Mouse (Mus musculus) limb, embryonic 12.5 days (tissue): ENCODE results near the gene Tmem236. TPM values are rescaled to one million over a fixed set of nuclear protein-coding genes. Genes with fewer than 3 reads are reported as not detected.

ENCODE experiments used
- ATAC-seq: fragments of 200-750 bp; cut with Nextera tagmentation; 2 replicates; pipeline ENCODE4 v1.8.0; 2017; ENCODE audit warnings: low read depth, moderate TSS enrichment; ENCODE audit not compliant: insufficient number of reproducible peaks, insufficient read depth, low FRiP score, low TSS enrichment
- H3K27ac ChIP-seq: fragments of 300-500 bp; sonication (generic); 2 replicates; pipeline ENCODE4 v1.5.1; 2016; ENCODE audit warnings: mild to moderate bottlenecking, moderate library complexity
- H3K27me3 ChIP-seq: fragments of 300-500 bp; sonication (generic); 2 replicates; pipeline ENCODE4 v1.6.1; 2016; ENCODE audit warnings: mild to moderate bottlenecking, moderate library complexity
- H3K36me3 ChIP-seq: fragments of 300-500 bp; sonication (generic); 2 replicates; pipeline ENCODE4 v1.6.1; 2016; ENCODE audit warnings: mild to moderate bottlenecking, moderate library complexity
- H3K4me1 ChIP-seq: fragments of 300-500 bp; sonication (generic); replicated peaks from 2 replicates; pipeline ENCODE4 v1.6.1; 2016
- H3K4me2 ChIP-seq: fragments of 300-500 bp; sonication (generic); 2 replicates; pipeline ENCODE4 v1.6.1; 2016; ENCODE audit warnings: mild to moderate bottlenecking, moderate library complexity
- H3K4me3 ChIP-seq: fragments of 300-500 bp; sonication (generic); replicated peaks from 2 replicates; pipeline ENCODE4 v1.5.1; 2016; ENCODE audit warnings: mild to moderate bottlenecking
- H3K9ac ChIP-seq: fragments of 300-500 bp; sonication (generic); replicated peaks from 2 replicates; pipeline ENCODE4 v1.6.1; 2016; ENCODE audit warnings: mild to moderate bottlenecking, moderate library complexity
- H3K9me3 ChIP-seq: fragments of 300-500 bp; sonication (generic); 2 replicates; pipeline ENCODE4 v1.6.1; 2016; ENCODE audit warnings: mild to moderate bottlenecking, moderate library complexity
- WGBS: fragments of 180-500 bp; shearing (Covaris S2); methylation state at CpG from one replicate; pipeline ENCODE4 v1.1.7; 2016; 5-methylcytosine and 5-hydroxymethylcytosine counted together
- polyA plus RNA-seq: library from polyadenylated mRNA; unstranded; fragments of >200 nt; fragmentation: Nextera tagmentation; extraction: Ambion mirVana; gene quantifications from 2 replicates; pipeline ENCODE4 v1.2.1, GENCODE M21; 2016

The Tmem236 gene
- polyA plus RNA-seq, 1 experiment from 2014 or later, result not detected

DNA sequence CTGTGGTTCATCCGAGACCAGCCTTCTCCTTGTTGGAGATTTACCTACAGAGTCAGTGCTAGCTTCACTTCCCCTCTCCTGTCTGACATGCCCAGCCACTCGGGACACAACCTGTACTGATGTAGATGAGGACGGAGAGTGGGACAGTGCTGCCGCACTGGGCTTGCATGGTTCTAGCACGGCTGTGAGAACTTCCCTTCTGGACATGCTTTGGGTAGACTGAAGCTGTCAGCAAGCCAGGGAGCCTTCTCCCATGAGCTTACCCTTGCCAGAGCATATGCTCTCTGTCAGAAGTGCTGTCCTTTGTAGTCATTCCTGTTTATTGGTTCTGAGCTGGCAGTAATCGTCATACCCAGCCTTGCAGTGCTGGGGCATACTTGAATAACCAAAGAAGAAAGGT, 22.5 kb upstream of the Tmem236 start:
- 89% methylated on average over 6 of the region's 6 CpGs for WGBS
- H3K4me1 ChIP-seq, result no peaks in the 10 kb centered on the region
- H3K36me3 ChIP-seq, result peaks cover 26% of the 10 kb centered on the region; the same call in 1 of the 2 replicates
- no peak overlapping the region for H3K27ac ChIP-seq
- H3K9me3 ChIP-seq, result no peaks in the 10 kb centered on the region
- H3K9ac ChIP-seq, result no peak overlapping the region
- H3K4me2 ChIP-seq, result no peak overlapping the region
- ATAC-seq, result no peak
- no peaks in the 10 kb centered on the region for H3K27me3 ChIP-seq
- no peak overlapping the region for H3K4me3 ChIP-seq

DNA sequence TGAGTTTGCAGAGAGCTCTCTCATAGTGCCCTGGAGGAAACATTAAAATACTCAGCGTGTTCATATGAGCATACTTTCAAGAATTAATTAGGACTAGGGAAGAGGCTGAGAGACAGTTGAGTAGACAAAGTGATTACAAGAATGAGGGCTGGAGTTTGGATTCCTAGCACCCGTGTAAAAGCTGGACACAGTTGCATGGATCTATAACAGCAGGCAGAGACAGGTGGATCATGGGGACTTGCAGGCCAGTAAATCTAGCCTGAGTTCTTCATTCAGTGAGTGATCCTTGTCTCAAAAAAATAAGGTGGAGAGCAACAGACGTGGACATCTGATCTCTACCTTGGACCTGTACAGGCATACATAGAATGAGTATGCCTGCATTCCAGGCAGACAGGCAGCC, 15.3 kb upstream of the Tmem236 start:
- Histone ChIP-seq H3K36me3 (peaks cover 6% of the 10 kb centered on the region; the same call in 1 of the 2 replicates), H3K4me3 (no peak overlapping the region), H3K4me1 (no peaks in the 10 kb centered on the region), H3K4me2 (no peak overlapping the region), H3K9ac (no peak overlapping the region), H3K27me3 (no peaks in the 10 kb centered on the region), H3K27ac (no peak overlapping the region), H3K9me3 (no peaks in the 10 kb centered on the region)
- 77% methylated on average over 3 of the region's 3 CpGs for WGBS
- no peak for ATAC-seq

DNA sequence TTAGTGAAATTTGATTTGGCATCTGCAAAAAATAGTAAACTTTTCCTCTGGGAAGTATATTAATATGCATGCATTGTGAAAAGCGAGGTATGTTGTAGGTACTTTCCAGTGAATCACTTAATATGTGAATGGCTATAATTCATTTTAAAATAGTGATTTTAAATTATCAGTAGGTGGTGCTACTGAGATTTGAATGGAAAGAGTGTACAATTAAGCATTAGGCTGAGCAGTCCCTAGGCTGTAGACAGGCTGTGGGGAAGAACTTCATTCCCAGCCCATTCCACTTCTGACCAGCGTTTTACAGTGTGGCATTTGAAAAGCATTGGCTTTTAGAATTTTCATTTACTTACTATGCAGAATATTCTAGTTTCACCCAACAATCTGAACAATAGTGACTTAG, 14.6 kb upstream of the Tmem236 start:
- no peak overlapping the region for H3K27ac ChIP-seq
- H3K4me1 ChIP-seq, result no peaks in the 10 kb centered on the region
- H3K36me3 ChIP-seq, result peaks cover 6% of the 10 kb centered on the region; the same call in 1 of the 2 replicates
- H3K4me2 ChIP-seq, result no peak overlapping the region
- H3K27me3 ChIP-seq, result no peaks in the 10 kb centered on the region
- H3K9ac ChIP-seq, result no peak overlapping the region
- no peak overlapping the region for H3K4me3 ChIP-seq
- no peaks in the 10 kb centered on the region for H3K9me3 ChIP-seq
- ATAC-seq, result no peak
- WGBS, result 87% methylated on average over 2 of the region's 2 CpGs

DNA sequence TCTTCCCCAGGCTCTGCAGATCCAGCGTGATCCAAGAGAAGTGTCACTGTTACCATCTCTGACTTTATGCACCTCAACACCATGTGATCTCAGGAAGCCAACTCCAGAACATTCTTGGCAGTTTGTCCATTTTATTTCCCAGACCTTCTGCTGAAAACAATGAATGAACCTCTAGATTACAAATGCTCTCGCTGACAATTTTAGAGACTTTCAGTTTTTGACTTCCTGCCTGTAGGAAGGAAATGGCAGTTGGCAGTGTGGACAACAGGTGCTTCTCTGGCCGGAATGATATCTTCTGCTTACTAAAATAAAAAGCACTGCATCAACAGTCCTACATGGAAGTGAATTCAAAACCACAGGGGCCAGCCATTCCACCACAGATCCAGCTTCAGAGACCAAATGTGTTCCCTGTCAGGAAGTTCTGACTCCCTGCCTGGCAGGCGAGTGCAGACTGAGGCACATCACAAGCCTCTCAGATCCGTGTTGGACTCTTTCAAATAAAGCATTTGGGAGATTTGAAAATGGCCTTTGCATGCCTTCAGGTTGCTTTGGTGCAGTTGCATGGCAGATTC, 9.8 kb upstream of the Tmem236 start:
- H3K9me3 ChIP-seq, result no peaks in the 10 kb centered on the region
- no peaks in the 10 kb centered on the region for H3K4me1 ChIP-seq
- WGBS, result 71% methylated on average over 5 of the region's 5 CpGs
- no peak overlapping the region for H3K4me2 ChIP-seq
- H3K27ac ChIP-seq, result no peak overlapping the region
- no peak overlapping the region for H3K9ac ChIP-seq
- no peaks in the 10 kb centered on the region for H3K27me3 ChIP-seq
- no peaks in the 10 kb centered on the region for H3K36me3 ChIP-seq
- no peak for ATAC-seq
- no peak overlapping the region for H3K4me3 ChIP-seq

DNA sequence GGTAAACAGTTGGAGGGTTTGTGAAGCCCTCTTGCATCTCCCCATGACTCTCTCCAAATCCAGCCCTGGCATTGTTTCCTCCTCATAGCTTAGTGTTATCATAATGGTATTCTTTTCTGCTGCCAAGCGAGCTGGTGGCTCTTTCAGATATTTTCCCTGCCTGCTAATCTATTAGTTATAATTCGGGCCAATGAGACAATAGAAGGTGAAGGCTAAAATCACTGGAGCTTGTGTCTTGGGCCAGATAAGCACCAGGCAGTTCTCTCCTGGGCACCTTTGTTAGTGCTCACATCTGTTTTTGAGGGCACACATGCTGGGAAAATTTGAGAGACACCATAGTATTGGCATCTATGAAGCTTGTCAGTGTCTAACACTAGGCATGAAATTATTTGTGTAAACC, 9.3 kb upstream of the Tmem236 start:
- no peaks in the 10 kb centered on the region for H3K9me3 ChIP-seq
- WGBS, result 83% methylated on average over 2 of the region's 2 CpGs
- no peaks in the 10 kb centered on the region for H3K4me1 ChIP-seq
- no peak overlapping the region for H3K27ac ChIP-seq
- no peaks in the 10 kb centered on the region for H3K27me3 ChIP-seq
- no peak overlapping the region for H3K4me3 ChIP-seq
- H3K36me3 ChIP-seq, result no peaks in the 10 kb centered on the region
- H3K4me2 ChIP-seq, result no peak overlapping the region
- ATAC-seq, result no peak
- no peak overlapping the region for H3K9ac ChIP-seq

DNA sequence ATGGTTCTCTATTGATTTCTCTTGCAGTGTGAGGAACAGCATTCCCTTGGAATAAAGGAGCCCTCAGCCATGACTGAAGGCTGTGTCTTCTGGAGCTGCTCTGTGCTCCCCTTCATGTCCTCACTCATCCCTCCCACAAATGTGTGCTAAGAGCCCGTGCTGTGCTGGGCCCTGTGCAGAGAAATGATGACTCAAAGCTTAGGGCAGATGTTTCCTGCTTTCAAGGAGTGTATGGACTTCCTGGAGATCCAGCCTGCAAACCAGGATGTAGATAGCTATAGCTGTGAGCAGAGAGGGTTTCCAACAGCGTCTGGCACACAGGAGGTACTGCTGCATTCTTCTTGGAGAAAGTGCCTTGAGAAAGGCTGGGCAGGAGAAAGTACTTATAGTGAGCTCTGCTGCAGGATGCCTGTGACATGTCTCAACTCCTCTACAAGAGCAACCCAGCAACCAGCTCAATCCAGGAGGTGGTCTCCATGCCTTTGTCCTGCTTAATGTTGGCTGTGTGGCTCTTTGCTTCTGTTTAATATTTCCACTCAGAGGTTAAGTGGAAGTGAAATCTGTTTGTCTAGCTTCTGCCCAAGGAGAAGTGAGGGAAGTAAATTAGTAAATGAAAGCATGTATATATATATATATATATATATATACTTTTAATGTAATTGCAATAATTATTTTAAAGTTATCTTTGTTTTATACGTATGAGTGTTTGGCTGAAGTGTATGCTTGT, 8.5 kb upstream of the Tmem236 start:
- ATAC-seq, result no peak
- Histone ChIP-seq H3K27ac (0 out of 2 replicates have a peak overlapping the region, but pooled peaks have one; percentile 29), H3K4me2 (no peak overlapping the region), H3K36me3 (no peaks in the 10 kb centered on the region), H3K9me3 (no peaks in the 10 kb centered on the region), H3K9ac (no peak overlapping the region), H3K4me3 (no peak overlapping the region), H3K4me1 (no peaks in the 10 kb centered on the region), H3K27me3 (no peaks in the 10 kb centered on the region)
- WGBS, result 79% methylated on average over 3 of the region's 3 CpGs

DNA sequence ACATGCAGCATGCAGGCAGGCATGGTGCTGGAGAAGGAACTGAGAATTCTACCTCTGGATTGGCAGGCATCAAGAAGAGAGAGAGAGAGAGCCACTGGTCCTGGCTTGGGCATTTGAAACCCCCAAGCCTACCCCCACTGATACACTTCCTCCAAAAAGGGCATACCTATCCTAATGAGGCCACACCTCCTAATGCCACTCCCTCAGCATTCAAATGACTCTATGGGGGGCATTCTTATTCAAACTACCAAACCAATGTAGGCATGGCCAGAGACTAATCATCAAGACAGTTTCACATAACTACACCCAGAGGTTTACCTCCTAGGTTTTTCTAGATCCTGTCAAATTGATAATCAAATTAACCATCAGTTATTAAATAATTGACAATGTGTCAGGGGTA, 6.6 kb upstream of the Tmem236 start:
- Histone ChIP-seq H3K27me3 (no peaks in the 10 kb centered on the region), H3K9ac (no peak overlapping the region), H3K27ac (no peak overlapping the region), H3K4me3 (no peak overlapping the region), H3K9me3 (no peaks in the 10 kb centered on the region), H3K36me3 (no peaks in the 10 kb centered on the region), H3K4me2 (no peak overlapping the region), H3K4me1 (no peaks in the 10 kb centered on the region)
- no peak for ATAC-seq

DNA sequence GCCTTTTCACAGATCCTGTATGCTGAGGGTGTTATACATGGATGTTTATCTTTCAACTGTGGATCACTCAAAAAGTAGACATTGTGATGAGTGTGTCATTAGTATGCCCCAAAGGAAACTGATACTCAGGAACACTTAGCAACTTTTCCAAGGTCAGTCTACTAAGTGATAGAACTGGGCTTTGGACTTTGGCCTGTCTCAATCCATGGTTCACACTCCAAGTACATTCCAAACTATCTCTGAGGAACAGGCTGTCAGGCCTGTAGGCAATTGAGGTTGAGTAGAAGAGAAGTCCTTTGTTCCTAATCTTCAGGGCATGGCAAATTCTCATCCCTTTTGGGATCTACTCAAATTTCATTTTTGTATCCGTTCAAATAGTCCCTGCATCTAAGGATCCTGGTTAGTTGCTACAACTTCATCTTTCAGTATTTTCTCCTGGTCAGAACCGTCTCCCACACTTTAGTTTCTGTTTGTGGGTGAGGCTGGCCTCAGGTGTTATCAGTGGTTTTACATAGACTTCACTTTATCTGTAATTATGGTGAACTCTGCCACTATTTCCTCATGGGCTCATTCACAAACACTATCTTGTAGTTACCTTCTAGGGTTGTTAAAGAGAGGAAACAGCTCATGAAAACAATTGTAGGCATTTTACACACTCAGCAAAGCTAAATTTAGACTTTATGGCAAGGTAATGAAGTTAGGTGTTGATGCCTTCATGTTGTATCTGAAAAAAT, 2.3 kb downstream of the Tmem236 start:
- no peak overlapping the region for H3K4me2 ChIP-seq
- H3K27ac ChIP-seq, result no peak overlapping the region
- H3K4me1 ChIP-seq, result no peaks in the 10 kb centered on the region
- H3K9ac ChIP-seq, result no peak overlapping the region
- H3K36me3 ChIP-seq, result no peaks in the 10 kb centered on the region
- no peak overlapping the region for H3K4me3 ChIP-seq
- no peaks in the 10 kb centered on the region for H3K9me3 ChIP-seq
- H3K27me3 ChIP-seq, result no peaks in the 10 kb centered on the region
- ATAC-seq, result no peak
- 79% methylated on average over 2 of the region's 2 CpGs for WGBS

DNA sequence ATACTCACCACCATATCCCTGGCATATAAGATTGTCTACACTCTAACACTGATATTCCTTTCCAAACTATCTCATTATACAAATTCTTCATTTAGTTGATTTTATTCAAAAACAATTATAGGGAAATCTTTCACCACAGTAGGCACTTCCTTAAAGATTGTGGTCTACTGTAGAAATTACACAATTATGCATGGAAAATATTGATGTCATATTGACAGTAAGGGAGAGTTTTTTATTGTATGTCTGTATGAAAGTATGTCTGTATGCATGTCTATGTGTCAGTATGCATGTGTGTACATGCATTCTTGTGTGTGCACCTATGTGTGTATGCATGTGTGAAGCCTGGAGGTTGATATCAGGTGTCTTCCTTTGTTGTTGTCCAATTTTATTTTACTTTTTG, 10.1 kb downstream of the Tmem236 start:
- no peaks in the 10 kb centered on the region for H3K36me3 ChIP-seq
- H3K9me3 ChIP-seq, result no peaks in the 10 kb centered on the region
- H3K4me3 ChIP-seq, result no peak overlapping the region
- no peak overlapping the region for H3K27ac ChIP-seq
- no peak overlapping the region for H3K4me2 ChIP-seq
- ATAC-seq, result no peak
- H3K9ac ChIP-seq, result no peak overlapping the region
- no peaks in the 10 kb centered on the region for H3K4me1 ChIP-seq
- H3K27me3 ChIP-seq, result no peaks in the 10 kb centered on the region

DNA sequence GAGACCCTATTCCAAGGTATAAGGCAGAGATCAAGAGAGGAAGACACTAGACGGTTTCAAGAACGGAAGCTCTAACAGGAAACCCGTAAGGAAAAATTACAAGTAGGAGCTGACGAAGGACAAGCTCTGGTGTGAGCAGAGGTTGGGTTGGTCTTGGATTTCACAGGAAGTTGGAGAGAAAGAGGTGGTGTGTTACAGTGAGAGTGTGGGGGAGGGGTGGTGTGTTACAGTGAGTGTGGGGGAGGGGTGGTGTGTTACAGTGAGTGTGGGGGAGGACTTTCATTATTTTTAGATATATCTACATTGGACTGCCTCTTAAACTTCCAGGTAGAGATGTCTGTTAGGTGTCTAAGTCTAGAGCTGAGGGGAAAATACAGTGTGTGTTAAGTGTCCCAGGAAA, 16.4 kb downstream of the Tmem236 start:
- no peak overlapping the region for H3K4me2 ChIP-seq
- WGBS, result 65% methylated on average over 4 of the region's 4 CpGs
- no peaks in the 10 kb centered on the region for H3K36me3 ChIP-seq
- H3K4me3 ChIP-seq, result no peak overlapping the region
- H3K27me3 ChIP-seq, result no peaks in the 10 kb centered on the region
- no peak for ATAC-seq
- H3K27ac ChIP-seq, result no peak overlapping the region
- H3K9me3 ChIP-seq, result no peaks in the 10 kb centered on the region
- no peak overlapping the region for H3K9ac ChIP-seq
- peaks cover 5% of the 10 kb centered on the region; the same call in 1 of the 2 replicates for H3K4me1 ChIP-seq

DNA sequence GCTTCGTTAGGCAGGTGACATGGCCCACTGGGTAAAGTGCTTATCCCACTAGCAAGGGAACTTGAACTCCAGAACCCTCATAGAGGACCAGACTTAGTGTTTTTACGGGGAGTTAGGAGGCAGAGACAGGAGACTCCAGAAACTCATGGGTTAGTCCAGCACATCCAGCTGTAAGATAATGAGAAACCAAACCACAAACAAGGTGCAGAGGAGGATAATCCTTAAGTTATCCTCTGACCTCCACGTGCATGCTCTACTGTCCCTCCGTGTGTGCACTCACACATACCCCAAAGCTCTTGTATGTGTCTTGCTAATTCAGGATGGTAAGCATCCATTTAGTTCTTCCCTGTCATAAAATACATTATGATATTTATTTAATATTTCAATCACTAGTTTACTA, 17.3 kb downstream of the Tmem236 start:
- whole genome bisulfite sequencing, result 80% methylated on average over 4 of the region's 4 CpGs
- Histone ChIP-seq H3K9me3 (no peaks in the 10 kb centered on the region), H3K36me3 (no peaks in the 10 kb centered on the region), H3K9ac (no peak overlapping the region), H3K4me1 (peaks cover 5% of the 10 kb centered on the region; the same call in 1 of the 2 replicates), H3K4me3 (no peak overlapping the region), H3K4me2 (no peak overlapping the region), H3K27me3 (no peaks in the 10 kb centered on the region), H3K27ac (no peak overlapping the region)
- no peak for ATAC-seq
